Mouse (Mus musculus) stomach, embryonic 14.5 days (tissue): ENCODE data around the gene Gzmb. TPM values are rescaled to one million over a fixed set of nuclear protein-coding genes. Genes with fewer than 3 reads are reported as not detected.

ENCODE experiments used
- ATAC-seq: fragments of 200-750 bp; cut with Nextera tagmentation; 2 replicates; pipeline ENCODE4 v1.8.0; 2017; ENCODE audit warnings: low read depth, moderate TSS enrichment; ENCODE audit not compliant: insufficient number of reproducible peaks, insufficient read depth, low FRiP score
- H3K27ac ChIP-seq: fragments of 300-500 bp; sonication (generic); 2 replicates; pipeline ENCODE4 v1.5.1; 2014; ENCODE audit warnings: mild to moderate bottlenecking, low read length, moderate library complexity, mixed read lengths
- H3K27me3 ChIP-seq: fragments of 300-500 bp; sonication (generic); 2 replicates; pipeline ENCODE4 v1.6.1; 2014; ENCODE audit warnings: low read length, control low read depth, mixed read lengths; ENCODE audit not compliant: control insufficient read depth, insufficient read depth
- H3K36me3 ChIP-seq: fragments of 300-500 bp; sonication (generic); 2 replicates; pipeline ENCODE4 v1.6.1; 2014; ENCODE audit warnings: mild to moderate bottlenecking, control low read depth, low read length, moderate library complexity, mixed read lengths; ENCODE audit not compliant: control insufficient read depth, insufficient read depth
- H3K4me1 ChIP-seq: fragments of 300-500 bp; sonication (generic); 2 replicates; pipeline ENCODE4 v1.6.1; 2014; ENCODE audit warnings: low read length, control low read depth, mixed read lengths; ENCODE audit not compliant: control insufficient read depth, insufficient read depth
- H3K4me2 ChIP-seq: fragments of 300-500 bp; sonication (generic); replicated peaks from 2 replicates; pipeline ENCODE4 v1.6.1; 2014; ENCODE audit warnings: low read depth, low read length, control low read depth
- H3K4me3 ChIP-seq: fragments of 300-500 bp; sonication (generic); 2 replicates; pipeline ENCODE4 v1.5.1; 2014; ENCODE audit warnings: low read depth, low read length, control low read depth
- H3K9ac ChIP-seq: fragments of 300-500 bp; sonication (generic); replicated peaks from 2 replicates; pipeline ENCODE4 v1.6.1; 2014; ENCODE audit warnings: low read depth, mild to moderate bottlenecking, control low read depth, low read length, moderate library complexity, mixed read lengths
- H3K9me3 ChIP-seq: fragments of 300-500 bp; sonication (generic); 2 replicates; pipeline ENCODE4 v1.6.1; 2016; ENCODE audit warnings: low read depth, low read length, control low read depth; ENCODE audit not compliant: control insufficient read depth
- WGBS: fragments of 180-500 bp; shearing (Covaris S2); extraction: QIAGEN DNeasy Blood & Tissue Kit; methylation state at CpG from one replicate; pipeline ENCODE4 v1.1.7; 2014; 5-methylcytosine and 5-hydroxymethylcytosine counted together
- polyA plus RNA-seq: library from polyadenylated mRNA; unstranded; fragments of >200 nt; fragmentation: Nextera tagmentation; extraction: Ambion mirVana; gene quantifications from 2 replicates; pipeline ENCODE4 v1.2.1, GENCODE M21; 2014

Gzmb gene
- polyA plus RNA-seq, 1 experiment from 2014 or later, result 1.0 TPM

DNA sequence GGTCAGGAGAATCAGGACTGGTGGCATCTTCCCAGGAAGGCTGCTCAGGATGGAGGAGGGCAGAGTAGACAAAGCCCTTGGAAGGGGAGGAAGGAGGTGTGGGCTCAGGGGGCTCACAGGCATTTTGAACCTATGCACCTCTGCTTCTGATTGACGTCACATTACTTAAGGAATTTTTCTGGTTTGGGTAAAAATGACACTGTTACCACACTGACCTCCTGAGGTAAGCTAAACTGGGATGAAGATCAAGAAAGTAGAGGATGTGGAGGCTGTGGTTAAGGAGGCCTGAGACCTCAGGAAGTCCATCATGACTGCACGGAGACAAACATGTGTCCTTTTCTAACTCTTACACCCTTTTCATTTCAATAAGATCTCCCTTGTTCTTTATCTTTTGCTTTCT lies 27.5 kb downstream of the Gzmb start, which contains the start of gene Gzmc:
Gene Gzmc, minus strand, starts transcription at position 101 of the 400 bp plus-strand sequence.
- Histone ChIP-seq H3K27me3 (no peaks in the 10 kb centered on the region), H3K4me2 (no peak within 1 kb of the TSS), H3K4me1 (no peaks in the 10 kb centered on the region), H3K9me3 (no peaks in the 10 kb centered on the region), H3K27ac (no peak within 1 kb of the TSS), H3K9ac (no peak within 1 kb of the TSS), H3K36me3 (no peaks in the 10 kb centered on the region), H3K4me3 (no peak within 1 kb of the TSS)
- ATAC-seq, result no peak
- 70% methylated on average over 2 of the region's 2 CpGs for WGBS

DNA sequence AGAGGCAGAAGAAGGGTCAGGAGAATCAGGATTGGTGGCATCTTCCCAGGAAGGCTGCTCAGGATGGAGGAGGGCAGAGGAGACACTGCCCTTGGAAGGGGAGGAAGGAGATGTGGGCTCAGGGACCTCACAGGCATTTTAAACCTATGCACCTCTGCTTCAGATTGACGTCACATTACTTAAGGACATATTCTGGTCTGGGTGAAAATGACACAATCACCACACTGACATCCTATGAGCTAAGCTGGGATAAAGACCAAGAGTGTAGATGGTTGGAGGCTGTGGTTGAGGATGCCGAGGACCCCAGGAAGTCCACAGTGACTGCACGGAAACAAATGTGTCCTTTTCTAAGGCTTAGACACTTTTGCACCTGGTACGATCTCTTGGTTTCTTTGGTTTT lies 50.7 kb downstream of the Gzmb start, which contains the start of gene Gzmf:
Gene Gzmf, minus strand, starts transcription at position 101 of the 400 bp plus-strand sequence.
- WGBS, result 94% methylated on average over 4 of the region's 4 CpGs

More for the DNA sequence above, 50.7 kb downstream of the Gzmb start, which contains the start of gene Gzmf:
- ATAC-seq, result no peak
- Histone ChIP-seq H3K27ac (no peak within 1 kb of the TSS), H3K9me3 (no peaks in the 10 kb centered on the region), H3K27me3 (no peaks in the 10 kb centered on the region), H3K4me1 (no peaks in the 10 kb centered on the region), H3K36me3 (no peaks in the 10 kb centered on the region), H3K4me2 (no peak within 1 kb of the TSS), H3K9ac (no peak within 1 kb of the TSS), H3K4me3 (no peak within 1 kb of the TSS)

Other genes starting within 250 kb of the Gzmb start
- gene Mcpt1, start 244.3 kb downstream of the Gzmb start, polyA plus RNA-seq, result 0.58 and 0.86 TPM in 2 replicates
- not detected in 2 replicates for gene Mcpt9, start 231.8 kb downstream of the Gzmb start, polyA plus RNA-seq
- gene Mcpt2, start 220.2 kb downstream of the Gzmb start, polyA plus RNA-seq, result 0.64 and 1.0 TPM in 2 replicates
- 0.52 and 1.2 TPM in 2 replicates for gene Mcpt4, start 199.9 kb downstream of the Gzmb start, polyA plus RNA-seq
- 1.0 and 1.5 TPM in 2 replicates for gene Mcpt8, start 177.0 kb downstream of the Gzmb start, polyA plus RNA-seq
- gene Ctsg, start 159.7 kb downstream of the Gzmb start, polyA plus RNA-seq, result 0.43 and 0.51 TPM in 2 replicates
- not detected in 2 replicates for gene Gzme, start 141.6 kb downstream of the Gzmb start, polyA plus RNA-seq
- gene Gzmd, start 129.7 kb downstream of the Gzmb start, polyA plus RNA-seq, result not detected in 2 replicates
- gene Gzmg, start 102.7 kb downstream of the Gzmb start, polyA plus RNA-seq, result not detected in 2 replicates
- not detected in 2 replicates for gene Gzmn, start 87.7 kb downstream of the Gzmb start, polyA plus RNA-seq
- gene Gzmf, start 50.8 kb downstream of the Gzmb start, polyA plus RNA-seq, result not detected in 2 replicates
- gene Gzmc, start 27.6 kb downstream of the Gzmb start, polyA plus RNA-seq, result not detected in 2 replicates
- gene Atp12a, start 102.8 kb upstream of the Gzmb start, polyA plus RNA-seq, result 0.17 and 0.22 TPM in 2 replicates
- 1.6 and 2.5 TPM in 2 replicates for gene Rnf17, start 140.3 kb upstream of the Gzmb start, polyA plus RNA-seq